Mouse (Mus musculus) brain, embryonic 14.5 days (tissue): ENCODE results near the gene Asb10.

Source experiments
- CTCF ChIP-seq: fragments of 200-500 bp; IDR thresholded peaks from 2 replicates; pipeline ENCODE4 v1.5.1; 2012; ENCODE audit warnings: inconsistent platforms, mild to moderate bottlenecking, moderate library complexity, borderline replicate concordance; ENCODE audit not compliant: insufficient read depth, insufficient read length; ENCODE audit errors: extremely low read depth
- POLR2A ChIP-seq: fragments of 200-500 bp; IDR thresholded peaks from 2 replicates; pipeline ENCODE4 v1.6.1; 2012; ENCODE audit warnings: mild to moderate bottlenecking, inconsistent platforms, borderline replicate concordance; ENCODE audit not compliant: poor library complexity, insufficient read depth, insufficient read length, severe bottlenecking; ENCODE audit errors: extremely low read depth

DNA sequence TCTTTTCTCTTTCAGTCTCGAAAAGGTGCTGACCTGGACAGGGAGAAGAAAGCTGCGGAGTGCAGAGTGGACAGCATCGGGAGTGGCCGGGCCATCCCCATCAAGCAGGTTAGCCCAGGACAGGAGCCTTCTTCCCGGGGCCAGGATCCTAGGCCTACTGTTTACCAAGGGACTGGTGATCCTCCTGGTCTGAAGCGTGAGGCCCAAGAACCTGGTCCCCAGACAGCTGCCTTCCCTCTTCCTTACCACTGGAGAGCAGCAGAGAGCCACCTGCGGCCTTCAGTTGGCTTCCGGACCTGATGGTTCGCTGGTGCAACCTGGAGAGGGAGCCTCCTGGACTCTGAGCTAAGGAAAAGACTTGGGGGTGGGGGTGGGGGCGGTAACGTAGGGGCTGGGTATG is 57.5 kb downstream of the Asb10 start:
- no peak for TF ChIP-seq POLR2A
- peak; percentile 96 for TF ChIP-seq CTCF
